Mouse (Mus musculus) cortical plate, adult 2 months (tissue): Measurements from ENCODE around the gene Ints6l.

ENCODE experiments used
- CTCF ChIP-seq: fragments of 200-500 bp; IDR thresholded peaks from 2 replicates; pipeline ENCODE4 v1.5.1; 2011; ENCODE audit warnings: mild to moderate bottlenecking, control low read depth, low read length; ENCODE audit not compliant: insufficient read depth; ENCODE audit errors: extremely low read depth
- POLR2A ChIP-seq: fragments of 200-500 bp; IDR thresholded peaks from 2 replicates; pipeline ENCODE4 v1.6.1; 2011; ENCODE audit warnings: mild to moderate bottlenecking, low read length, control low read depth; ENCODE audit not compliant: insufficient read depth; ENCODE audit errors: extremely low read depth

DNA sequence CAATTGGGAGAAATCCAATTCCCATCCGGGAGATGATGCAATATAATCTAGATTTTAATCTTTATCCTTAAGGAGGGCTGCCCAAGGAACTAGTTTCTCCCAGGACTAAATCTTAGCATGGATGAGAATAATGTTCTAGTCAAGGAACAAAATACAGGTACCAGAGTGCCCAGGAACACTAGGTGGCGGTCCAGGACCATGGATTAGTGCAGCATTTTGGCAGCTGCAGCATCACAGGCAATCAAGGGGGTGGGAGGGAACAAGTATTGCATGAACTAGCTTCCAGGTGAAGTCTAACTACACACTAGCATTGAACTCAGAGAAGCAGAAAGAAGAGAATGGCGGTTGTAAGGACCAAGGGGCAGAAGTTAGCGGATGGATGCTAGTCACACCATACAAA lies 82.5 kb downstream of the Ints6l start:
- TF ChIP-seq POLR2A (no peak), CTCF (peak; percentile 66)
